In the genomic region with DNA sequence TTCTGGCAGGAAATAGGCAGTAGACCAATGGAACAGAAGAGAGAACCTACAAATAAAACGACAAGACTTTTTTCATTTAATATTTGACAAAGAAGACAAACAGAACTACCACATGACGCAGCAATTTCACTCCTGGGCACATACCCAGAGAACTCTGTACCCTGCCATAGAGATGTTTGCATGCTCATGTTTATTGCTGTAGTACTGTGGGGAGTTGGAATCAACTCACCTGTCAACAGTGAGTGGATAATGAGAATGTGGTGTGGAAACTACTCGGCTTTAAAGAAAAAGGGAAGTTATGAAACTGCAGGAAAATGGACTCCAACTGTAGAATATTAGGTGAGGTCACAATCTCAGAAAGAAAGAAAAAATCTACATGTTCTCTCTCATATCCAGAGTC, we compare ENCODE assay signal across 20 mouse cellular contexts. TPM values are rescaled to one million over a fixed set of nuclear protein-coding genes. Genes with fewer than 3 reads are reported as not detected.
DNase-seq lines count a peak whose midpoint lies in the region; ATAC-seq and TF ChIP-seq lines count a peak whose summit lies in the region.
"Had no signal": no experiment of that assay in that cellular context is flagged by ENCODE, and none has a peak within 500 bp of the region (broad histone marks: within the 10 kb centered on the region; RNA-seq: fewer than 3 reads in every experiment).

No protein-coding gene starts in this region.

- H3K36me3 ChIP-seq in liver, adult 2 months (ENCODE audit: control insufficient read depth, insufficient read depth, low read length) = no peaks in the 10 kb centered on the region
- H3K36me3 ChIP-seq in liver, embryonic 11.5 days (ENCODE audit: control insufficient read depth, insufficient read depth, low read length) = no peaks in the 10 kb centered on the region
- H3K36me3 ChIP-seq in MEL (ENCODE audit: control insufficient read depth in 1 of 2, insufficient read depth in 2 of 2, low read length in 2 of 2) = peaks cover 0 to 21% of the 10 kb centered on the region in 2 experiments; a peak in 2 of 4 replicates
- no peaks in the 10 kb centered on the region for H3K36me3 ChIP-seq in heart, embryonic 10.5 days
- H3K36me3 ChIP-seq: hindbrain, embryonic 10.5 days; lung, embryonic 15.5 days; stomach, embryonic 15.5 days had no signal

- H3K27me3 ChIP-seq in liver, adult 2 months (ENCODE audit: control insufficient read depth, insufficient read depth, low read length) = no peaks in the 10 kb centered on the region
- no peaks in the 10 kb centered on the region for H3K27me3 ChIP-seq in liver, embryonic 11.5 days (replicated peaks; ENCODE audit: control insufficient read depth, insufficient read depth, low read length)
- no peaks in the 10 kb centered on the region for H3K27me3 ChIP-seq in MEL (ENCODE audit: control insufficient read depth in 1 of 2, insufficient read depth in 2 of 2, low read length in 2 of 2)
- no peaks in the 10 kb centered on the region for H3K27me3 ChIP-seq in heart, embryonic 10.5 days (ENCODE audit: insufficient read depth, poor library complexity, severe bottlenecking)
- H3K27me3 ChIP-seq: forebrain, embryonic 13.5 days; lung, embryonic 15.5 days; stomach, embryonic 15.5 days had no signal

- no peak overlapping the region for H3K4me2 ChIP-seq in liver, embryonic 11.5 days
- H3K4me2 ChIP-seq: forebrain, embryonic 13.5 days; lung, embryonic 15.5 days; stomach, embryonic 15.5 days had no signal

- H3K9ac ChIP-seq in liver, adult 2 months (ENCODE audit: low read depth, low read length) = no peak overlapping the region
- H3K9ac ChIP-seq in liver, embryonic 11.5 days (ENCODE audit: low read depth, low read length) = no peak overlapping the region
- peak overlapping the region; percentile 52 for H3K9ac ChIP-seq in MEL (ENCODE audit: control insufficient read depth, low read depth, low read length, poor library complexity, severe bottlenecking)
- H3K9ac ChIP-seq: forebrain, embryonic 13.5 days; lung, embryonic 15.5 days; stomach, embryonic 15.5 days had no signal

- peak overlapping the region; percentile 82; the same call in 1 of the 2 replicates for H3K27ac ChIP-seq in liver, adult 2 months (replicated peaks; ENCODE audit: insufficient read depth, low read depth, low read length)
- no peak overlapping the region for H3K27ac ChIP-seq in liver, embryonic 11.5 days (ENCODE audit: low read depth, low read length)
- H3K27ac ChIP-seq in MEL (ENCODE audit: control insufficient read depth, low read depth, low read length) = peak overlapping the region; percentile 89
- H3K27ac ChIP-seq in heart, embryonic 10.5 days = no peak overlapping the region
- H3K27ac ChIP-seq: forebrain, embryonic 13.5 days; hindbrain, embryonic 10.5 days; hindbrain, postnatal 0 days; lung, embryonic 15.5 days; stomach, embryonic 15.5 days had no signal

- no peak for TF ChIP-seq POLR2A in liver, adult 2 months (IDR thresholded peaks at IDR 0.05; ENCODE audit: extremely low read depth, insufficient read depth, low read length)
- TF ChIP-seq POLR2A in MEL (IDR thresholded peaks at IDR 0.05; ENCODE audit: control insufficient read depth in 1 of 2, insufficient read depth in 1 of 2, low read depth in 1 of 2, low read length in 2 of 2, poor library complexity in 1 of 2) = no peak

- TF ChIP-seq CTCF in liver, adult 2 months (IDR thresholded peaks at IDR 0.05; ENCODE audit: low read depth, low read length) = no peak
- no peak for TF ChIP-seq CTCF in MEL (IDR thresholded peaks at IDR 0.05 in 2 of 3, conservative IDR thresholded peaks at IDR 0.05 in 1 of 3; ENCODE audit: control insufficient read depth in 1 of 3, insufficient read depth in 1 of 3, low read depth in 2 of 3, low read length in 3 of 3, poor library complexity in 1 of 3, severe bottlenecking in 1 of 3)

- TF ChIP-seq RAD21 in MEL (IDR thresholded peaks at IDR 0.05; ENCODE audit: low read depth, low read length) = no peak

- no peak overlapping the region for H3K4me3 ChIP-seq in liver, adult 2 months (ENCODE audit: insufficient read depth, low read depth, low read length)
- H3K4me3 ChIP-seq in liver, embryonic 11.5 days (ENCODE audit: low read depth, low read length) = no peak overlapping the region
- H3K4me3 ChIP-seq in MEL (ENCODE audit: control insufficient read depth in 1 of 2, insufficient read depth in 1 of 2, low read depth in 2 of 2, low read length in 2 of 2) = peak overlapping the region in 1 of 2 experiments; percentile 35; a peak in 2 of 4 replicates
- no peak overlapping the region for H3K4me3 ChIP-seq in heart, embryonic 10.5 days
- H3K4me3 ChIP-seq: forebrain, embryonic 13.5 days; hindbrain, embryonic 10.5 days; lung, embryonic 15.5 days; stomach, embryonic 15.5 days had no signal

- peak; percentile 99 for DNase-seq in liver, adult 2 months (ENCODE audit: extremely low read depth, low read depth, low spot score)
- DNase-seq in liver, embryonic 11.5 days (ENCODE audit: low spot score) = no peak
- DNase-seq in MEL (ENCODE audit: low read depth, low spot score) = peak; percentile 78
- peak; percentile 74 for DNase-seq in large intestine, adult 2 months (ENCODE audit: low read depth, low spot score)
- DNase-seq in heart, embryonic 10.5 days (ENCODE audit: low spot score) = no peak
- no peak for DNase-seq in layer of hippocampus, adult 8-10 months (ENCODE audit: low spot score in 2 of 2)
- no peak for DNase-seq in cerebellum, adult 9-10 months
- DNase-seq: adrenal gland, postnatal 36 days; cerebellum, adult 2 months; heart, adult 18-20 months; right cerebral cortex, postnatal 14 days; thymus, adult 18-20 months had no signal

- 27% methylated on average over 3 of the region's 3 CpGs for WGBS in liver, adult 2 months
- 57% methylated on average over 3 of the region's 3 CpGs for WGBS in liver, embryonic 11.5 days
- WGBS in large intestine, adult 2 months = 23% methylated on average over 3 of the region's 3 CpGs
- 69% methylated on average over 3 of the region's 3 CpGs for WGBS in heart, embryonic 10.5 days

- H3K9me3 ChIP-seq in liver, embryonic 11.5 days (ENCODE audit: control insufficient read depth, low read length) = no peaks in the 10 kb centered on the region
- H3K9me3 ChIP-seq in MEL (replicated peaks; ENCODE audit: insufficient read depth, low read length) = no peaks in the 10 kb centered on the region
- no peaks in the 10 kb centered on the region for H3K9me3 ChIP-seq in heart, embryonic 10.5 days
- H3K9me3 ChIP-seq: forebrain, embryonic 13.5 days; hindbrain, embryonic 10.5 days; lung, embryonic 15.5 days; stomach, embryonic 15.5 days had no signal

- no peak; a peak in 1 of 4 replicates for TF ChIP-seq EP300 in MEL (IDR thresholded peaks at IDR 0.05; ENCODE audit: low read depth in 1 of 2, low read length in 2 of 2)

- no peak for ATAC-seq in liver, embryonic 11.5 days (replicated peaks; ENCODE audit: low FRiP score)
- ATAC-seq in common myeloid progenitor, adult 5-6 weeks (replicated peaks; ENCODE audit: low read depth, poor library complexity, severe bottlenecking) = peak; percentile 17; the same call in 1 of the 2 replicates
- ATAC-seq: CD4-positive, CD25-positive, alpha-beta regulatory T cell, adult 4 months; forebrain, embryonic 13.5 days; hindbrain, postnatal 0 days; midbrain, embryonic 16.5 days had no signal

- H3K79me2 ChIP-seq in liver, adult 2 months (ENCODE audit: control insufficient read depth, insufficient read depth, low read length) = no peaks in the 10 kb centered on the region; the same call in 1 of the 2 replicates
- H3K79me2 ChIP-seq in MEL (ENCODE audit: control insufficient read depth, insufficient read depth, low read length, poor library complexity) = peaks cover 3% of the 10 kb centered on the region

- H3K4me1 ChIP-seq in liver, adult 2 months (ENCODE audit: control insufficient read depth, insufficient read depth, low read length) = peaks cover 12% of the 10 kb centered on the region
- 0 out of 2 replicates have a peak, but pooled peaks cover under 1% of the 10 kb centered on the region for H3K4me1 ChIP-seq in liver, embryonic 11.5 days (replicated peaks; ENCODE audit: control insufficient read depth, insufficient read depth, low read length)
- H3K4me1 ChIP-seq in MEL (ENCODE audit: control insufficient read depth in 1 of 2, insufficient read depth in 2 of 2, low read length in 2 of 2) = peaks cover 9 to 12% of the 10 kb centered on the region in 2 experiments
- H3K4me1 ChIP-seq in heart, embryonic 10.5 days = peaks cover 6% of the 10 kb centered on the region; the same call in 1 of the 2 replicates

RNA-seq across cellular contexts. Expression of a gene that starts 4.2 kb away (rescaled TPM):
- 6.4 and 7.0 TPM in 2 replicates for total RNA-seq in liver, adult 2 months (2014; rRNA removed)
- polyA plus RNA-seq in liver, adult 2 months (2012; rRNA removed) = 6.0 and 7.1 TPM in 2 replicates
- polyA plus RNA-seq in liver, embryonic 11.5 days (2014; fragmentation: Nextera tagmentation; extraction: Ambion mirVana) = 4.5 and 4.9 TPM in 2 replicates
- 9.5 and 10.0 TPM in 2 replicates for total RNA-seq in MEL (2012; rRNA removed)
- polyA plus RNA-seq in MEL (2012; ENCODE audit: insufficient read depth in 1 of 2, insufficient read length in 2 of 2, low read depth in 1 of 2, low replicate concordance in 2 of 2, missing spikeins in 1 of 2) = 10 to 100 TPM in 1 of 2 experiments, not detected in 1; 19.4 TPM
- 24.3 and 27.3 TPM in 2 replicates for total RNA-seq in common myeloid progenitor, adult 5-6 weeks (2017)
- 6.2 and 12.2 TPM in 2 replicates for polyA plus RNA-seq in large intestine, adult 2 months (2012; rRNA removed)
- 7.3 and 7.8 TPM in 2 replicates for polyA plus RNA-seq in heart, embryonic 10.5 days (2016; fragmentation: Nextera tagmentation; extraction: Ambion mirVana)
- 10 to 100 TPM; 21.9 to 28.9 (median 24.6) TPM for total RNA-seq in layer of hippocampus, adult 8-10 months (2022)

RNA-seq across cellular contexts. Expression of a gene that starts 16.8 kb away (rescaled TPM):
- total RNA-seq in liver, adult 2 months (2014; rRNA removed) = 631 and 642 TPM in 2 replicates
- polyA plus RNA-seq in liver, adult 2 months (2012; rRNA removed) = 641 and 744 TPM in 2 replicates
- 68.2 and 82.0 TPM in 2 replicates for polyA plus RNA-seq in liver, embryonic 11.5 days (2014; fragmentation: Nextera tagmentation; extraction: Ambion mirVana)
- total RNA-seq in MEL (2012; rRNA removed) = 109 and 179 TPM in 2 replicates
- 100 to 1,000 TPM in 1 of 2 experiments, not detected in 1; 365 TPM for polyA plus RNA-seq in MEL (2012; ENCODE audit: insufficient read depth in 1 of 2, insufficient read length in 2 of 2, low read depth in 1 of 2, low replicate concordance in 2 of 2, missing spikeins in 1 of 2)
- 41.5 and 57.4 TPM in 2 replicates for total RNA-seq in common myeloid progenitor, adult 5-6 weeks (2017)
- polyA plus RNA-seq in large intestine, adult 2 months (2012; rRNA removed) = 74.0 and 82.8 TPM in 2 replicates
- 30.5 and 35.8 TPM in 2 replicates for polyA plus RNA-seq in heart, embryonic 10.5 days (2016; fragmentation: Nextera tagmentation; extraction: Ambion mirVana)
- total RNA-seq in layer of hippocampus, adult 8-10 months (2022) = 10 to 100 TPM; 11.1 to 14.5 (median 12.5) TPM

RNA-seq across cellular contexts. Expression of a gene that starts 24.9 kb away (rescaled TPM):
- 26.5 and 30.8 TPM in 2 replicates for total RNA-seq in liver, adult 2 months (2014; rRNA removed)
- polyA plus RNA-seq in liver, adult 2 months (2012; rRNA removed) = 25.3 and 26.0 TPM in 2 replicates
- 17.0 and 20.5 TPM in 2 replicates for polyA plus RNA-seq in liver, embryonic 11.5 days (2014; fragmentation: Nextera tagmentation; extraction: Ambion mirVana)
- 45.0 and 45.1 TPM in 2 replicates for total RNA-seq in MEL (2012; rRNA removed)
- polyA plus RNA-seq in MEL (2012; ENCODE audit: insufficient read depth in 1 of 2, insufficient read length in 2 of 2, low read depth in 1 of 2, low replicate concordance in 2 of 2, missing spikeins in 1 of 2) = 10 to 100 TPM in 1 of 2 experiments, not detected in 1; 56.7 TPM
- 11.6 and 43.0 TPM in 2 replicates for total RNA-seq in common myeloid progenitor, adult 5-6 weeks (2017)
- polyA plus RNA-seq in large intestine, adult 2 months (2012; rRNA removed) = 21.7 and 33.0 TPM in 2 replicates
- polyA plus RNA-seq in heart, embryonic 10.5 days (2016; fragmentation: Nextera tagmentation; extraction: Ambion mirVana) = 8.4 and 17.3 TPM in 2 replicates
- total RNA-seq in layer of hippocampus, adult 8-10 months (2022) = 10 to 100 TPM; 58.7 to 64.8 (median 59.6) TPM

Comparison
In these comparisons a context has a peak if more than half of its experiments do, and no peak if none do; other contexts are left out.
1. DNase-seq: peak in liver, adult 2 months (single experiment), MEL (single experiment) and large intestine, adult 2 months (single experiment); none in liver, embryonic 11.5 days (single experiment), heart, embryonic 10.5 days (single experiment), layer of hippocampus, adult 8-10 months (0 of 2) and cerebellum, adult 9-10 months (single experiment).
2. H3K27ac ChIP-seq: peak in liver, adult 2 months (single experiment) and MEL (single experiment); none in liver, embryonic 11.5 days (single experiment) and heart, embryonic 10.5 days (single experiment).